1 mouse cellular context compared by ENCODE assay signal in the genomic region with DNA sequence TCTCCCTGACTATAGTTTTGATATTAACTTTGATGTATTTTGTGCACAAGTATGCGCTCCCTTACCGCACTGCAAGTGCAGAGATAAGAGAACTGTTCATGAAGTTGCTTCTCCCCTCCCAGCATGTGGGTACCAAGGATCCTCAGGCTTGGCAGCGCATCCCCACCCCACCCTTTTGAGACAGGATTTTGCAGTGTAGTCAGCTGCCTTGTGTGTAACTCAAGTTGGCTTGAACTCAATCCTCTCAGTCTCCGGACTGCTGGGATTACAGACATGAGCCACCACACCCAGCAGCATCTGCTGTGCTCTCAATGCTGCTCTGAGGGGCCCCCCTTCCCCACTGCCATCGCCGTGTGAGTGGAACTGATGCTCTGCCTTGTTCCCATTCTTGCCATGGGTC.
TF ChIP-seq lines count a peak whose summit lies in the region.

No protein-coding gene starts in this region.

TF ChIP-seq in myocyte, 11 proteins besides CTCF, POLR2A, EP300 and RAD21:
- TF ChIP-seq REST (IDR thresholded peaks at IDR 0.05; ENCODE audit: insufficient read depth, insufficient read length) (no peak), MYOG (IDR thresholded peaks at IDR 0.05; ENCODE audit: control insufficient read depth in 1 of 3, insufficient read depth in 1 of 3, insufficient read length in 2 of 3, low read depth in 2 of 3) (peak in 1 of 3 experiments; percentile 62), TCF12 (IDR thresholded peaks at IDR 0.05; ENCODE audit: insufficient read depth, poor library complexity, severe bottlenecking) (no peak), MYOD1 (IDR thresholded peaks at IDR 0.05; ENCODE audit: control insufficient read depth in 1 of 3, insufficient read length in 2 of 3, low read depth in 2 of 3) (peak in 1 of 3 experiments; percentile 54)
